Mouse (Mus musculus): Measurements from ENCODE around the gene Bach2. TPM values are rescaled to one million over a fixed set of nuclear protein-coding genes. Genes with fewer than 3 reads are reported as not detected.

Gene Bach2
- polyA plus RNA-seq, 1 experiment from 2014 or later: 8.8 TPM

- 87% methylated on average over 6 of the region's 6 CpGs for WGBS
- H3K4me1 ChIP-seq: no peaks in the 10 kb centered on the region
- no peak overlapping the region for H3K4me3 ChIP-seq
- H3K27ac ChIP-seq: no peak overlapping the region
- H3K27me3 ChIP-seq (ENCODE audit: insufficient read depth, poor library complexity, severe bottlenecking): no peaks in the 10 kb centered on the region
- DNase-seq (ENCODE audit: low spot score): no peak
- no peaks in the 10 kb centered on the region for H3K36me3 ChIP-seq
- no peaks in the 10 kb centered on the region for H3K9me3 ChIP-seq
Observed at GRCm38 (mm10) chr4:32588237-32588636, 349.6 kb downstream of the Bach2 start.

GRCm38 (mm10) chr4:32601135-32601534 is 362.5 kb downstream of the Bach2 start:
- no peaks in the 10 kb centered on the region for H3K4me1 ChIP-seq
- WGBS: 21% methylated on average over 12 of the region's 12 CpGs
- peak; percentile 81 for DNase-seq (ENCODE audit: low spot score)

GRCm38 (mm10) chr4:32602660-32603059 is 364.1 kb downstream of the Bach2 start, which contains the start of gene Gja10:
Gja10 (minus strand) TSS chr4:32602760.
- WGBS: 63% methylated on average over 3 of the region's 3 CpGs
- no peaks in the 10 kb centered on the region for H3K27me3 ChIP-seq (ENCODE audit: insufficient read depth, poor library complexity, severe bottlenecking)
- no peak within 1 kb of the TSS for H3K4me3 ChIP-seq
- no peaks in the 10 kb centered on the region for H3K4me1 ChIP-seq
- no peak for DNase-seq (ENCODE audit: low spot score)
- no peak within 1 kb of the TSS for H3K27ac ChIP-seq
- H3K36me3 ChIP-seq: no peaks in the 10 kb centered on the region
- no peaks in the 10 kb centered on the region for H3K9me3 ChIP-seq

More at GRCm38 (mm10) chr4:32601135-32601534, 362.5 kb downstream of the Bach2 start:
- Histone ChIP-seq H3K9me3 (no peaks in the 10 kb centered on the region), H3K27ac (no peak overlapping the region), H3K4me3 (no peak overlapping the region), H3K27me3 (ENCODE audit: insufficient read depth, poor library complexity, severe bottlenecking) (no peaks in the 10 kb centered on the region), H3K36me3 (no peaks in the 10 kb centered on the region)

GRCm38 (mm10) chr4:32615034-32615881 is 376.7 kb downstream of the Bach2 start, which contains the start of gene Casp8ap2:
Casp8ap2 (plus strand) TSS chr4:32615451.
- under 1% methylated on average over 67 of the region's 67 CpGs for WGBS
- H3K27ac ChIP-seq: peak within 1 kb of the TSS; percentile 94

GRCm38 (mm10) chr4:32621637-32622036 is 383.0 kb downstream of the Bach2 start:
- Histone ChIP-seq H3K9me3 (no peaks in the 10 kb centered on the region), H3K36me3 (peaks cover 24% of the 10 kb centered on the region), H3K4me1 (peaks cover 14% of the 10 kb centered on the region; the same call in 1 of the 2 replicates), H3K4me3 (no peak overlapping the region), H3K27me3 (ENCODE audit: insufficient read depth, poor library complexity, severe bottlenecking) (no peaks in the 10 kb centered on the region), H3K27ac (no peak overlapping the region)
- DNase-seq (ENCODE audit: low spot score): no peak

More at GRCm38 (mm10) chr4:32615034-32615881, 376.7 kb downstream of the Bach2 start, which contains the start of gene Casp8ap2:
- Histone ChIP-seq H3K36me3 (peaks cover 10% of the 10 kb centered on the region), H3K27me3 (ENCODE audit: insufficient read depth, poor library complexity, severe bottlenecking) (no peaks in the 10 kb centered on the region), H3K9me3 (no peaks in the 10 kb centered on the region), H3K4me3 (peak within 1 kb of the TSS; percentile 96), H3K4me1 (peaks cover 15% of the 10 kb centered on the region; the same call in 1 of the 2 replicates)
- peak; percentile 100 for DNase-seq (ENCODE audit: low spot score)
